Comparison of ENCODE assay signal across 11 mouse cellular contexts in genomic region chr5:120919156-120919935, GRCm38 (mm10). TPM values are rescaled to one million over a fixed set of nuclear protein-coding genes. Genes with fewer than 3 reads are reported as not detected.
DNase-seq lines count a peak whose midpoint lies in the region; ATAC-seq lines count a peak whose summit lies in the region.
"Not testable (repeated sequence)": the region's sequence is repeated elsewhere in the genome, so short reads cannot be mapped to it uniquely, and the experiment has no call there.
"Had no signal": no experiment of that assay in that cellular context is flagged by ENCODE, and none has a peak within 500 bp of the region (broad histone marks: within the 10 kb centered on the region; RNA-seq: fewer than 3 reads in every experiment).

No protein-coding gene starts in this region.

- not testable (repeated sequence) for H3K4me2 ChIP-seq in forebrain, embryonic 11.5 days (ENCODE audit: low read depth, low read length, severe bottlenecking)

- H3K9me3 ChIP-seq in forebrain, embryonic 11.5 days (ENCODE audit: control insufficient read depth, low read length); heart, embryonic 10.5 days: not testable (repeated sequence)

- not testable (repeated sequence) for H3K4me3 ChIP-seq in forebrain, embryonic 11.5 days (ENCODE audit: low read depth, low read length); heart, embryonic 10.5 days

- not testable (repeated sequence) for ATAC-seq in forebrain, embryonic 11.5 days (replicated peaks; ENCODE audit: low FRiP score)

- H3K4me1 ChIP-seq in forebrain, embryonic 11.5 days (replicated peaks; ENCODE audit: control insufficient read depth, insufficient read depth, low read length); heart, embryonic 10.5 days: not testable (repeated sequence)

- H3K36me3 ChIP-seq in forebrain, embryonic 11.5 days (ENCODE audit: control insufficient read depth, insufficient read depth, low read length); heart, embryonic 10.5 days: not testable (repeated sequence)

- not testable (repeated sequence) for H3K9ac ChIP-seq in forebrain, embryonic 11.5 days (ENCODE audit: low read length)

- 79% methylated on average over 2 of the region's 2 CpGs for WGBS in forebrain, embryonic 11.5 days
- WGBS in heart, embryonic 10.5 days = 72% methylated on average over 2 of the region's 2 CpGs

- not testable (repeated sequence) for H3K27ac ChIP-seq in forebrain, embryonic 11.5 days (ENCODE audit: low read depth, low read length); heart, embryonic 10.5 days

- not testable (repeated sequence) for H3K27me3 ChIP-seq in forebrain, embryonic 11.5 days (ENCODE audit: control insufficient read depth, insufficient read depth, low read length); heart, embryonic 10.5 days (ENCODE audit: insufficient read depth, poor library complexity, severe bottlenecking)

- DNase-seq in forebrain, embryonic 11.5 days (ENCODE audit: low spot score) = peak; percentile 2
- peak; percentile 71 for DNase-seq in heart, adult 11 months
- DNase-seq in heart, embryonic 10.5 days (ENCODE audit: low spot score) = peak; percentile 68
- peak; percentile 26 for DNase-seq in testis, postnatal 10 days (ENCODE audit: low spot score)

RNA-seq across cellular contexts. Expression of gene Oas1d, which starts 5.0 kb away (rescaled TPM):
- not detected in 2 replicates for polyA plus RNA-seq in forebrain, embryonic 11.5 days (2014; fragmentation: Nextera tagmentation; extraction: Ambion mirVana)
- not detected in 2 replicates for polyA plus RNA-seq in heart, embryonic 10.5 days (2016; fragmentation: Nextera tagmentation; extraction: Ambion mirVana)
- polyA plus RNA-seq: adrenal gland, adult 2 months; brain, embryonic 14.5 days; C2C12; CD4-positive, CD25-positive, alpha-beta regulatory T cell, adult 4 months; G1E; Patski had no signal

RNA-seq across cellular contexts. Expression of gene Oas1a, which starts 12.0 kb away (rescaled TPM):
- polyA plus RNA-seq in forebrain, embryonic 11.5 days (2014; fragmentation: Nextera tagmentation; extraction: Ambion mirVana) = 0.35 and 0.60 TPM in 2 replicates
- polyA plus RNA-seq in heart, embryonic 10.5 days (2016; fragmentation: Nextera tagmentation; extraction: Ambion mirVana) = 0.26 and 0.38 TPM in 2 replicates

RNA-seq across cellular contexts. Expression of gene Oas1g, which starts 31.9 kb away (rescaled TPM):
- not detected in 2 replicates for polyA plus RNA-seq in forebrain, embryonic 11.5 days (2014; fragmentation: Nextera tagmentation; extraction: Ambion mirVana)
- not detected in 2 replicates for polyA plus RNA-seq in heart, embryonic 10.5 days (2016; fragmentation: Nextera tagmentation; extraction: Ambion mirVana)
- polyA plus RNA-seq: C2C12, G1E had no signal

RNA-seq across cellular contexts. Expression of gene Oas1h, which starts 58.1 kb away (rescaled TPM):
- polyA plus RNA-seq in forebrain, embryonic 11.5 days (2014; fragmentation: Nextera tagmentation; extraction: Ambion mirVana) = not detected in 2 replicates
- polyA plus RNA-seq in heart, embryonic 10.5 days (2016; fragmentation: Nextera tagmentation; extraction: Ambion mirVana) = not detected in 2 replicates
- polyA plus RNA-seq: activated CD4-positive, CD25-positive, alpha-beta regulatory T cell, adult 4 months; adrenal gland, adult 2 months; brain, embryonic 14.5 days; C2C12; CD4-positive, CD25-positive, alpha-beta regulatory T cell, adult 4 months; G1E; Patski had no signal

Comparison
In these comparisons a context has a peak if more than half of its experiments do, and no peak if none do; other contexts are left out.
1. DNase-seq: peak in every context shown above with its lines; median percentile 71 in heart, adult 11 months; 68 in heart, embryonic 10.5 days; 26 in testis, postnatal 10 days; 2 in forebrain, embryonic 11.5 days.